Mouse (Mus musculus): ENCODE results near the gene Lrrc9. TPM values are rescaled to one million over a fixed set of nuclear protein-coding genes. Genes with fewer than 3 reads are reported as not detected.

The Lrrc9 gene
- 279 TPM for polyA plus RNA-seq (2014; fragmentation: Illumina TruSeq; extraction: RNeasy Lipid Tissue Mini Kit (QIAGEN cat#74804); ENCODE audit: low read depth, low replicate concordance)

DNA sequence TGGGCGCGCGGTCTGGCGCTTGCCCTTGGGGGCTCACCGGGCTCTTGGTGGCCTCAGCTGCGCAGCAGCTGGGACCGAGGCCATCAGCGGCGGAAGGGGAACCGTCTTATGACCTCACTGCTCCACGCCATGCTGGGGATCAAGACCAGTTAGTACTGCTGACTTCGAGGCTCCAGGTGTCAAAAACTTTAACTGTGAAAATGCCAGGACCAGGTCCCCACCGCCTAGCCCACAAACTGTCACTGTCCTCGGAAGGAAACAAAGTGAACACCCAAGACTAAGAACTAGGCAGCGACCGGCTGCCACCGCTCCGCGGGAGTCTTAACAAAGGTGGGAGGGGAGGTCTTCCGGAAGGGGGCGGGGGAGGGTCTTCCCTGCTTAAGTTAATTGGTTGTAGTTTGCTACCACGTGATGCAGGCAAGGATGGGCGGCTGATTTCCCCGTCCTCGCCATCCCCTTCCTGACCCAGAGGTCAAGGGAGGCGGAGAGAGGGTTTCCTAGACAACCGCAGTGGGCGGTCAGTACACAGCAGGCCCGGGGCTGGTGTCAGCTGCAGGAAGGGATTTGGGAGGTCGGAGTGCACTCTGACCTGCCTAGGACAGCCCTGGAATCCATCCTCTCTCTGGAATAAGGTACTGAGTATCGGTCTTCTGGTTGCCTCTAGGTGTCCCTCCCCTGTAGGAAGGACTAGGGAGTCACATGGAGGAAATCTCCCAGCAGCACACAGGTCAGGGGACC is at the start of gene Lrrc9:
Gene Lrrc9, plus strand, starts transcription at position 28 of the 738 bp plus-strand sequence.

DNA sequence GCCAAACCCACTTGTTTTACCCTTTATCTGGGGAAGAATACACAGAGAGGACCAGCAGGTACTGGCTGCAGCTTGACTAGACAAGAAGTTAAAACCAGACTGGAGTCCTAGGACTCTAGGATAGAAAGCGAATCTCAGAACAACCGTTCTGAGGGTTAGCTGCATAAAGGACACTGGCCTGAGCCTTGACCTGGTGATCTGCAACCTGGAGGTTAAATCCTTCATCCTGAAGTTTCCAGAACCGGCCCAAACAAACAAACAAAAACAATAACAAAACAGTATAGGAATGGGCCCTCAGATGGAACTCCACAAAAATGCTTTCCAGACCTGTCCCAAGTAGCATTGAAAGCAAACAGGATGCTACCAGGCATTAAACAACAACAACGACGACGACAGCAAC is 32.7 kb upstream of the Lrrc9 start, which contains the start of gene Rtn1:
Gene Rtn1, minus strand, starts transcription at position 101 of the 400 bp plus-strand sequence.

DNA sequence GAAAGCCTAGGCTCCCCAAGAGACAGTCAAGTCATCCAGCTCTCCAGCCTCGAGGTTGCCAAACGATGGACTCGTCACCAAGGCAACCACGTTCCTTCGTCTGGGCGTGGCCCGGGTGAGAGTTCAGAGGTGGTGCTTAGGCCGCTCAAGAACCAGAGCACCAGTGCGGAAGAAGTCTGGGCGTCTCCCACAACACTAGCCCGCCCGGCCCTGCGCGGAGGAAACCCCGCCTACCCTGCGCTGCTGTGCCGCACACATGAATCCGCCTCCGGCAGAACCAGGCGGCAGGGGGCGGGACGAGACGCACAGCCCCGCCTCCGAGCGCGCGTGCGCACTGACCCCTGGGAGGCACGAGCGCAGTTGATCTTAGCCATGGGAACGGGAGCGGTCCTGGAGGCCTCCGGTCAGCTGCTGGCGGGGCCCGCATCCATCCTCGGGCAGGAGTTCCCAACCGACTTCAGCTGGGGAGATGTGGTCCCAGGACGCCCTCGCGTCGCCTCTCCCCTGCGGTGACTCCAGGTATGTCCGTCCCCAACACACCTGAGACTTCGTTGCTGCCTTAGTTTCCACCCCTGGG is 94.4 kb downstream of the Lrrc9 start, which contains the start of gene Pcnx4:
Gene Pcnx4, plus strand, starts transcription at position 363 of the 577 bp plus-strand sequence.

Other genes with a start within 250 kb of the Lrrc9 start
- gene Rtn1, start 32.8 kb upstream of the Lrrc9 start, polyA plus RNA-seq (2014; fragmentation: Illumina TruSeq; extraction: RNeasy Lipid Tissue Mini Kit (QIAGEN cat#74804); ENCODE audit: low read depth, low replicate concordance) = 21.2 TPM
- 10.7 TPM for gene Pcnx4, start 94.5 kb downstream of the Lrrc9 start, polyA plus RNA-seq (2014; fragmentation: Illumina TruSeq; extraction: RNeasy Lipid Tissue Mini Kit (QIAGEN cat#74804); ENCODE audit: low read depth, low replicate concordance)
- gene Gm4756, start 207.8 kb downstream of the Lrrc9 start, polyA plus RNA-seq (2014; fragmentation: Illumina TruSeq; extraction: RNeasy Lipid Tissue Mini Kit (QIAGEN cat#74804); ENCODE audit: low read depth, low replicate concordance) = not detected
- 17.8 TPM for gene Dhrs7, start 223.0 kb downstream of the Lrrc9 start, polyA plus RNA-seq (2014; fragmentation: Illumina TruSeq; extraction: RNeasy Lipid Tissue Mini Kit (QIAGEN cat#74804); ENCODE audit: low read depth, low replicate concordance)

Measured in testis, adult 10 weeks (tissue).